Mouse (Mus musculus): ENCODE measurements at regions not wholly inside any gene's neighbourhood (a gene's known extent, or its start where the extent isn't known, plus 50 kb on each side); places are given as distances from the start of the nearest gene placed in this dataset.
"Not testable (repeated sequence)": the region's sequence is repeated elsewhere in the genome, so short reads cannot be mapped to it uniquely, and the experiment has no call there.

DNA sequence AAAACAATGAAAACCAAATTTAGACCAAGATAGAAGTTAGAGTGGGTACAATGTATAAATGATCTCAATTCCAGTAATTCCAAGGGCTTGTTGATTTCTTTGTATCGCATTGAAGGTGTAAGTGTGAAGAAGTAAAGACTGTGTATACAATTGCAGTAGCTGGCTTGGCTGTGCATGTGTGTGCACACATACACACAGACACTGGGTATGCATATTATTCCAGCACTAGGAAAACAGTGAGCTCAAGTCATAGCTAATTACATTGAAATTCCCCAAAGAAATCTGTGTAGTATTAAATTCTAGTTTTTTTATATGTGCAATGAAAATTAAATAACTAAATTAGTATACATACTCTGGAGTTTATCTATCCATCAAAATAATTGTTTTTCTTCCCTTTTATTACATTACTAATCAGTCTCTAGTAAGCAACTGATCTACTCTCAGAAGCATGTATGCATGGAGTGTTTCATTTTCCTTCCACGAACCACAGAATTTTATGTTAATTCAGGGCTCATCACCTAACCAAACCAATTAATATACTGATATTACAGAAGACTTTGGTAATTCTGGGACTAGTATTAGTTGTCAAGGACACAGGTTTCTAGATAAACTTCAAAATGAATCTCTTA, 56.5 kb downstream of the Gm8797 start:
- no peak for DNase-seq (ENCODE audit: extremely low spot score)

GRCm38 (mm10) chr3:5811071-5811590, 60.5 kb downstream of the Gm8797 start:
- no peak for DNase-seq (ENCODE audit: extremely low spot score)

GRCm38 (mm10) chr3:5820243-5820642, 69.6 kb downstream of the Gm8797 start:
- not testable (repeated sequence) for DNase-seq (ENCODE audit: extremely low spot score)

DNA sequence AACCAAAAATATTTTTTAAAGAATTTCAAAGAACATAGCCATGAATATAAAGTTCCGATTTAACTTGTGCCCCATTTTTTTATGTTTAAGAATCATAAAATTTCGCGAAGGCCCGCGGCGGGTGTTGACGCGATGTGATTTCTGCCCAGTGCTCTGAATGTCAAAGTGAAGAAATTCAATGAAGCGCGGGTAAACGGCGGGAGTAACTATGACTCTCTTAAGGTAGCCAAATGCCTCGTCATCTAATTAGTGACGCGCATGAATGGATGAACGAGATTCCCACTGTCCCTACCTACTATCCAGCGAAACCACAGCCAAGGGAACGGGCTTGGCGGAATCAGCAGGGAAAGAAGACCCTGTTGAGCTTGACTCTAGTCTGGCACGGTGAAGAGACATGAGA, 109.6 kb downstream of the Gm8797 start:
- not testable (repeated sequence) for DNase-seq (ENCODE audit: extremely low spot score)

DNA sequence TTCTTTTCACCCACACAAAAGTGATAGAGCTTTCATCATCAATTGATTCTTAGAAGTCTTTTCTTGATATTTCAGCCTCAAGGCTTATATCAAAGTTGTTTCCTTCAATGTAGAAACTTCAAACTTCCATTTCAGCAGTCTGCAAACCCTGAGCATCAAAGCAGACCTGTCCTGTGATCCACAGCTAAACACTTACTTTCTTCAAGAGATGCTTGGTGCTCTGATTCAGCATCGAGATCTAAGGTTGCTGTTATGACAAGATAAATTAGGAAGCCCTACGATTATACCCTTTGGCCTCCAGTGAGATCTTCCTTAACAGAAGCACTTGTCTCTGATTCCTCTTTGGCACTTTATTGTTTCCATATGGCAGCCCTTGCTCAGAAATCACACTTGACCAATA, 119.8 kb downstream of the Gm8797 start:
- no peak for DNase-seq (ENCODE audit: extremely low spot score)

- DNase-seq (ENCODE audit: extremely low spot score) = no peak
Measured at GRCm38 (mm10) chr3:5879113-5879512, 128.5 kb downstream of the Gm8797 start.

DNA sequence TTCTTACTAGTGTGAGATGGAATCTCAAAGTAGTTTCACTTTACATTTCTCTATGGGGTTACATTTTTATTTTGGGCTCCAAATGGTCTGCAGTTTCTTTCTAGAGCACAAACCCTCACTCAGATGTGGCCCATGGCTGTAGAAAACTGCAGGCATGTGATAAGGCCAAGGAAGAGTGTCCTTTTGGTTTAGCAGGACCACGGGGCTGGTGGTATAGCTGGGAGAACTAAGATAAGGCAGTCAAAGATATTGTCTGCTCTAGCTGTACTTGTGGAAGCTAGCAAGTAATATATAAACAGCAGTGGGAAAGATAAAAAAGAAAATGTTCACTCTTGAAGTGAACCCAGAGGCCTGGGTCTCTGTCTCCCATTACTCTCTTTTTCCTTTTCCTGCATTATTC, 166.9 kb downstream of the Gm8797 start:
- DNase-seq (ENCODE audit: extremely low spot score) = no peak

GRCm38 (mm10) chr3:5950243-5950642, 199.6 kb downstream of the Gm8797 start:
- not testable (repeated sequence) for DNase-seq (ENCODE audit: extremely low spot score)

DNA sequence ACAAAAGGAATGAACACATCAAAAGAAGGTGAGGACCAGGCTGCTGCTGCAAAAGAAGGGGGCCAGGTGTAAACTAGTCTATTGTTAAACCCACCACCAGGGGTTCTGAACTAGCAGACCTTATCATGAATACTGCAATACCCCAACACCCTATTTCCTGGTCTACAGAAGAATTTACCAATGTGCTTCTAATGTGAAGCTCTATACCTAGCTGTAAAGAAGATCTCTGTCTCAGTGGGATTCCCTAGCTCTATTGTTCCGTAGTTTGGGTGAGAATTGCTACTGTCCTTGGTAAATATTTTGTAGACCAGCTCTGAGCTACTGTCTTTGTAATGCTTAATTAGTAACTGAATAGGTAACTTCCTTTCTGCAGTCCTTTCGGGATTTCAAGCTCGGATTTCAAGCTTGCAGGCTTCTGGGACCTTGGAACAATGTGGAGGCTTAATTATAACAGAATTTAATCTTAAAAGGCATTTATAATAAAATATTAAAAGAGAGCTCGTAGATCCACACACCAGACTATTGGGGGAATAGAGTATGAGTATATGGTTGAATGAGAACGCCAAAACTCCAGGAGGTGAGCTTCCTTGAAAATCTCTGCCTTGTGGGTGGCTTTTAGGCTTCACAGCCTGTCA, 238.5 kb downstream of the Gm8797 start:
- DNase-seq (ENCODE audit: extremely low spot score) = not testable (repeated sequence)

DNA sequence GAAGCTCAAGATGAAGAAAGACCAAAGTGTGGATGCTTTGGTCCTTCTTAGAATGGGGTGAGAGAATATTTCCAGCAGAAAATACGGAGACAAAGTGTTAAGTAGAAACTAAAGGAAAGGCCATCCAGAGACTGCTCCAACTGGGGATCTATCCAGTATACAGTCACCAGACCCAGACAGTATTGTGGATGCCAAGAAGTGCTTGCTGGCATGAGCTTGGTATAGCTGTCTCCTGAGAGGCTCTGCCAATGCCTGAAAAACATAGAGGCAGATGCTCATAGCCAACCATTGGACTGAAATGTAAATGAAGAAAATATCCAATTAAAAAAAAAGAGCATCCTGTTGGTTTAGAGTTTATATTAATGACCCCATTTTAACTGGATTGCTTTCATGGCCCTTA, 253.8 kb downstream of the Gm8797 start:
- DNase-seq (ENCODE audit: extremely low spot score) = no peak

GRCm38 (mm10) chr3:6018749-6019148, 268.1 kb downstream of the Gm8797 start:
- no peak for DNase-seq (ENCODE audit: extremely low spot score)

DNA sequence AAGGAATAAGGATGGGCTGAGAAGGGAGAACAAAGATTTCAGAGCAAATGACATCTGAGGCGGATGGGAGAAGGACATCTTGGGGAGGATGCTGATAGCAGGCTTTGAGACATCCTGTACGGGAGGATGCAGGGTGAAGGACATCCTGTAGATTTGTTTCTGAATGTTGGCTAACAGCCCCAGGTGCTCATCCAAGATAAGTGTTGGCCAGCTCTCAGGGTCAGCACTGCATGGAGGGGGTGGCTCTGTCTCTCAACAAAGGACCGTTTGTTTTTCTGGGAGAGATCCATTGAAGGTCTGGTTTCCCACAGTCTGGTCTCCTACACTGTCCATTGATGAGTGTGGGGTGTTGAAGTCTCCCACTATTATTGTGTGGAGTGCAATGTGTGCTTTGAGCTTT, 290.7 kb downstream of the Gm8797 start:
- DNase-seq (ENCODE audit: extremely low spot score) = not testable (repeated sequence)

DNA sequence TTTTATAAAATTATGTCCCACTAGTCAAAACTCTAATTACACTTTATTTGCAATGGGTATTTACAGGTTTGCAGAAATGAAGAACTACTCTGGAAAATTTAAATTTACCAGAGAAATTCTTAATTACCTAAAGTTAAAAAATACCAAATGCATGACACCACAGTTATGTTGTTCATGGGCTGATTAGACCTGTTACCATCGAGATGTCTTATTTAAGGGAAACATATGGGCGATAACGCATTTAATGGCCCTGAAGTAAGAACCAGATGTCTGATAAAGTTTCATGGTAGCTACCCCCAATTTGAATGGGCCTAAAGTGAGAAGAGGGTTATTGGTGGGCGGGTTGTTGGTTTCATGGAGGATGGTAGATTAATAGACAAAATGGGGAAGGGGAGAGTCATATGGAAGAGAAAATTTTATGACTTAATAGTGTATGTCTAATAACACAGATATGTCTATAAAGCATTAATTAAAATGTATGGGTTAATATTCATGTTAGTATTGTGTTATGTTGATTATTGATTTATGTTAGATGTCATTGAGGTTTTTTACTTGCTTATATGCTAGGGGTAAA, 299.0 kb downstream of the Gm8797 start:
- no peak for DNase-seq (ENCODE audit: extremely low spot score)

- no peak for DNase-seq (ENCODE audit: extremely low spot score)
Measured at GRCm38 (mm10) chr3:6051901-6052300, 301.3 kb downstream of the Gm8797 start.

DNA sequence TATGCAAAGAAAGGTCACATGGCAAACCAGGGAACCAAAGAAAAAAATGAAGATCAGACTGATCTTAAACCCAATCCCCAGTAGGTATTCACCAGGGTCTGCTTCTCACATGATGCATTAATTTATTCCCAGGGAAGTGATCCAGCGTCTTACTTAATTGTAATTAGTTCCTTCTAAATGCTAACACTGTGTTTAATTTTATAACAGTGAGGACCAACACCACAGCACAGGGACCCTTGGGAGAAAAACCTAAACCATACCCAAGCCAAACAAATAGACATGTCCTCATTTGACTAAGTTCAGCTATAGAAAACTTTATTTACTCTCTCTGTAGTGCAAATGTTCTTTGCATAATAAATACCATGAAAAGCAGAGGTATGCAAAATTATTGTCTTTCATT, 333.2 kb downstream of the Gm8797 start:
- DNase-seq (ENCODE audit: extremely low spot score) = no peak

DNA sequence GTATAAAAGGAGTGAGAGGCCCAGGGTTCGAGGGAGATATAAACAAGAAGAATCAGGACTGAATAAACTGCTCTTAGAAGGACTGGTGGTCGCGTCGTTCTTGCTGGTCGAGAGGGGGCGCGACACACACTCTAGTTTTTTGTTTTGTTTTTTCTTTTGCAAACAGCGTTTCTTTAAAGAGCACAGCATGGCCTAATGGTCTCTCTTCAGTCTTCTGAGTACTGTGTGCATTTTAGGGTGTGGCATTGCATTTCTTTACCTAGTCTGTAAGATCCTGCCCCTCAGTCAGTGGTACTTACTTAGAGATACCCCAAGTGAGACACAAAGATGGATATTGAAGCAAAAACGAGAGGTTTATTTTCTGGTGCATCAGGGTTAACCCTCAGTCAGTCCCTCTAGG, 336.7 kb downstream of the Gm8797 start:
- no peak for DNase-seq (ENCODE audit: extremely low spot score)

- no peak for DNase-seq (ENCODE audit: extremely low spot score)
Measured at GRCm38 (mm10) chr3:6093931-6094330, 343.3 kb downstream of the Gm8797 start.

DNA sequence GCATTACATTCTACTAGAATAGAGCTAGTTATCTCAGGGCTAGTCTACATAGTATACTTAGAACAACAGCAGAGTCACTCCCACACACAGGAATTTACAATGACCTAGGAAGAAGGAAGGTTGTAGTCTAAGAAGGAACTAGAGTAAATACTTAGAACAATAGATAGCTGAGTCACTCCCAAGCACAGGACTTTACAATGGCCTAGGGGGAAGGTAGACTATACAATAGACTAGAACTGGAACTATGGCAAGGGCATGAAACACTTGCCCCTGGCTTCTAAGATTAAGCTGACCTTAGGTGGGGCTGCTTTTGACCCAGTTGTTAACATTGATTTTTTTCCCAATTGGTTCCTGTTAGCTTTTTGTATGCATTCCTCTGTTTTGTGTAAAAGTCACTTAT, 343.8 kb downstream of the Gm8797 start:
- DNase-seq (ENCODE audit: extremely low spot score) = not testable (repeated sequence)

GRCm38 (mm10) chr3:6100863-6101262, 350.3 kb downstream of the Gm8797 start:
- no peak for DNase-seq (ENCODE audit: extremely low spot score)

DNA sequence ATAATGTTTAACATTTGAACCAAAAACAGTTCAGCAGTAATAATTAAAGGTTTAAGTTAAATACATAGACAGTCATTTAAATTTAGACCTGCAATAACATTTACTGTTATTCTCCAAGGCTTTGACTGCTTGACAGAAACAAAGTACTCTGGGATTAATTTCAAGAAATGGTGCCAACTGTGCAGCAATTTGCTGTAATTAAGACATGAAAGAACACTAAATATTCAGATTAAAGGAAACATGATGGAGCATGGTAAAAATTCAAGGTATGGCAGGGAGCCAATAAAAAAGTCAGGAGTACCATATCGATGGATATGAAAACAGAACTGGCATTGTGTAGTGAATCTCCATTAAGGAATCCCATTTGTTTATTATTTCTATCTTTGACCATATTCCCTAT, 352.3 kb downstream of the Gm8797 start:
- no peak for DNase-seq (ENCODE audit: extremely low spot score)

DNA sequence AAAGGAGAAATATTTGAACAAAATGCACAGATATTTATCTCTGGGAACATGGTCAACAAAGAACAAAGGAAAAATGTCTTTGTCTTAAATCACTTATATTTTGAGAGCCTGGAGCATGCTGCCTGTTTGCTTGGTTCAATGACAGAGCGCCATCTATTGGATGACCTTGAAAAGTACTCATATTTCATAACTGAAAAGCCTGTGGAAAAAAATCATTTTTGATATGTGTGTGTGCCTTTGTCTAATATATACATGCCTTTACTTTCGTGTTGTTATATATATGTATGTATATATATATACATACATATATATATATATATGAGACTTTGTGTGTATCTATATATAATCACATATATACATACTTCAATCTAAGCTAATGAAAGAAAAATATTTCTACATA, 356.1 kb downstream of the Gm8797 start:
- DNase-seq (ENCODE audit: extremely low spot score) = peak; percentile 33

GRCm38 (mm10) chr3:6107377-6108155, 357.0 kb downstream of the Gm8797 start:
- DNase-seq (ENCODE audit: extremely low spot score) = peak; percentile 7
